Mouse (Mus musculus): ENCODE data around the gene Akirin2. TPM values are rescaled to one million over a fixed set of nuclear protein-coding genes. Genes with fewer than 3 reads are reported as not detected.

Akirin2 gene
- polyA plus RNA-seq, 1 experiment from 2014 or later, result 49.7 TPM

DNA sequence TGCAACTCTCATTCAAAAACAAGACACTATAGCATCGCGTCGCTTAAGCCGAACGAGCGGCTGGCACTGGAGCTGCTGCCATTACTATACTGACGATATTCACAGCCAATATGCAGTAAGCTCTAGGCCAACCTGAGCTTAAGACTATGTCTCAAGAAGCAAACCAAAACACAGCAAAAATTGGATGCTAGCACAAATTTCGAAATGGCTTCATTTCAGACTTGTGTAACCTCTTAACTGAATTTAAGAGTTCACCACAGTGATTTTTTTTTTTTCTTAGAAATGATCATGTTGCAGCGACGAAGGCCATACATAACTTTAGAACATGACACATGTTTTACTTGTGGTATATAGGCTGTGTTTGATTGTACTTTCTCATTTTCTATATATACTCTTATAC is 55.9 kb downstream of the Akirin2 start:
- ATAC-seq (replicated peaks; ENCODE audit: low FRiP score, low TSS enrichment, low read depth), result no peak

DNA sequence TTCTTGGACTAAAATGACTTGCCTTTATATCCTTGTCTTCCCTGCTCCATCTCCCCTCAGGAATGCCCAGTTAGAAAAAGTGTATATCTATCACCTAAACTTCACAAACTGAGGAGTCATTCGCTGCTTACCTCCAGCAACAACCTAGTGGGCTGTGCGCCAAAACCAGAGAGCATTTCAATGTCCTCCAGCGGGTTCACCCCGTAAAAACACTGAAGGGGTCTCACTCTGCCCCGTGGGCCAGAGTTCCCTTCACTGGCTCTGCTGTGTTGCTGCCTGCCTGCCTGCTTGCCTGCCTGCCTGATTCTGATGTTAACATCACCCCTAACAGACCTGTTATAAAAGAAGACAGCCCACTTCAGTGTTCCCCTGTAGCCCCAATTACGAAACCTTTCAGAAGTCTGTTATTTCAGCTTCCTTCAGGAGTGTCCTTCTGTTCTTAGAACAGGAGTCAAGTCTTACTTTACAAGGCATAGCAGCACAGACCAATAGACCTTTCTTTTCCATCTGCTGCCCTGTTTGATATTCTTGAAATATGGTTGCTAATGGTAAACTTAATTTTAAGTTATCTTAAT is 62.9 kb downstream of the Akirin2 start:
- 70% methylated on average over 6 of the region's 6 CpGs for WGBS
- Histone ChIP-seq H3K4me1 (replicated peaks; ENCODE audit: control insufficient read depth, insufficient read depth, low read length) (peaks cover 15% of the 10 kb centered on the region), H3K4me3 (ENCODE audit: low read depth, low read length) (peak overlapping the region; percentile 78), H3K36me3 (ENCODE audit: control insufficient read depth, insufficient read depth, low read length) (peaks cover 16% of the 10 kb centered on the region; the same call in 1 of the 2 replicates), H3K27me3 (replicated peaks; ENCODE audit: control insufficient read depth, insufficient read depth, low read length) (no peaks in the 10 kb centered on the region), H3K9ac (ENCODE audit: low read length) (peak overlapping the region; percentile 65), H3K27ac (ENCODE audit: low read depth) (no peak overlapping the region), H3K4me2 (ENCODE audit: low read length) (peak overlapping the region; percentile 82), H3K9me3 (ENCODE audit: control insufficient read depth, low read length) (no peaks in the 10 kb centered on the region)
- peak; percentile 53 for DNase-seq (ENCODE audit: low spot score)
- no peak for ATAC-seq (replicated peaks; ENCODE audit: low FRiP score, low TSS enrichment, low read depth)

More for the DNA sequence above, 55.9 kb downstream of the Akirin2 start:
- no peak for DNase-seq (ENCODE audit: low spot score)
- peaks cover 59% of the 10 kb centered on the region for H3K36me3 ChIP-seq (ENCODE audit: control insufficient read depth, insufficient read depth, low read length)
- no peak overlapping the region for H3K9ac ChIP-seq (ENCODE audit: low read length)
- H3K9me3 ChIP-seq (ENCODE audit: control insufficient read depth, low read length), result no peaks in the 10 kb centered on the region
- no peak overlapping the region for H3K27ac ChIP-seq (ENCODE audit: low read depth)
- H3K27me3 ChIP-seq (replicated peaks; ENCODE audit: control insufficient read depth, insufficient read depth, low read length), result no peaks in the 10 kb centered on the region
- 97% methylated on average over 10 of the region's 10 CpGs for WGBS
- no peak overlapping the region for H3K4me3 ChIP-seq (ENCODE audit: low read depth, low read length)
- H3K4me2 ChIP-seq (ENCODE audit: low read length), result no peak overlapping the region
- no peaks in the 10 kb centered on the region for H3K4me1 ChIP-seq (replicated peaks; ENCODE audit: control insufficient read depth, insufficient read depth, low read length)

- Histone ChIP-seq H3K27ac (ENCODE audit: low read depth) (peak within 1 kb of the TSS; percentile 69), H3K4me2 (ENCODE audit: low read length) (peak within 1 kb of the TSS; percentile 82), H3K4me3 (ENCODE audit: low read depth, low read length) (peak within 1 kb of the TSS; percentile 78), H3K9ac (ENCODE audit: low read length) (peak within 1 kb of the TSS; percentile 65), H3K27me3 (replicated peaks; ENCODE audit: control insufficient read depth, insufficient read depth, low read length) (no peaks in the 10 kb centered on the region), H3K4me1 (replicated peaks; ENCODE audit: control insufficient read depth, insufficient read depth, low read length) (peaks cover 15% of the 10 kb centered on the region), H3K36me3 (ENCODE audit: control insufficient read depth, insufficient read depth, low read length) (peaks cover 9% of the 10 kb centered on the region; the same call in 1 of the 2 replicates), H3K9me3 (ENCODE audit: control insufficient read depth, low read length) (no peaks in the 10 kb centered on the region)
- DNase-seq (ENCODE audit: low spot score) (peak; percentile 94), ATAC-seq (replicated peaks; ENCODE audit: low FRiP score, low TSS enrichment, low read depth) (peak; percentile 96)
- WGBS, result under 1% methylated on average over 42 of the region's 42 CpGs
These were observed 63.9 kb downstream of the Akirin2 start, which contains the start of the genes Orc3 and Rars2 for GRCm38 (mm10) chr4:34614630-34615094. TSS of gene Orc3 (minus strand) at chr4:34614944. TSS of gene Rars2 (plus strand) at chr4:34614957.

- Histone ChIP-seq H3K36me3 (ENCODE audit: control insufficient read depth, insufficient read depth, low read length) (0 out of 2 replicates have a peak, but pooled peaks cover 8% of the 10 kb centered on the region), H3K9me3 (ENCODE audit: control insufficient read depth, low read length) (no peaks in the 10 kb centered on the region), H3K9ac (ENCODE audit: low read length) (peak overlapping the region; percentile 65), H3K27ac (ENCODE audit: low read depth) (peak overlapping the region; percentile 69; the same call in 1 of the 2 replicates), H3K4me2 (ENCODE audit: low read length) (peak overlapping the region; percentile 82), H3K27me3 (replicated peaks; ENCODE audit: control insufficient read depth, insufficient read depth, low read length) (no peaks in the 10 kb centered on the region), H3K4me3 (ENCODE audit: low read depth, low read length) (peak overlapping the region; percentile 78), H3K4me1 (replicated peaks; ENCODE audit: control insufficient read depth, insufficient read depth, low read length) (peaks cover 15% of the 10 kb centered on the region)
- DNase-seq (ENCODE audit: low spot score) (peak; percentile 60), ATAC-seq (replicated peaks; ENCODE audit: low FRiP score, low TSS enrichment, low read depth) (no peak; the same call in 1 of the 2 replicates)
- under 1% methylated on average over 13 of the region's 13 CpGs for WGBS
These were observed 64.6 kb downstream of the Akirin2 start for GRCm38 (mm10) chr4:34615303-34615702.

DNA sequence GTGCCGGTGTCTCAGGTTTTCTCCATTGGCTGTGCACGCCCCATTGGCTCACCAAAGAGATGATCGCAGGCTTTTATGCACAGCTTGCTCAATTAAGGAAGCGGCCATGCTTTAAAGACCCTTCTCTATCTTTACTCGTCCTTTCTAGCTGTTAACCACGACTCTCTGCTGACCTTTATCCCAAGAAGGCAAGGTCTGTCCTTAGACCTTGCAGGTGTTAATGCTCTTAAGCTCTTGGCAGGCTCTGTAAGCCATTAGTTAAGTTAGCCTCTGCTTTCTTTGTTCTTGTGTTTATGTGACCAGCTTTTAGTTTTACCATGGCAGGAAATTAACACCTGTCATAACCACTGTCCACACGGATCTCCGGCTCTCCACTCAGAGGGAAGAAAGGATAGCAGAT is 65.4 kb downstream of the Akirin2 start:
- H3K4me3 ChIP-seq (ENCODE audit: low read depth, low read length), result peak overlapping the region; percentile 78; the same call in 1 of the 2 replicates
- peaks cover 15% of the 10 kb centered on the region for H3K4me1 ChIP-seq (replicated peaks; ENCODE audit: control insufficient read depth, insufficient read depth, low read length)
- DNase-seq (ENCODE audit: low spot score) (no peak), ATAC-seq (replicated peaks; ENCODE audit: low FRiP score, low TSS enrichment, low read depth) (no peak)
- WGBS, result 78% methylated on average over 8 of the region's 8 CpGs
- H3K27me3 ChIP-seq (replicated peaks; ENCODE audit: control insufficient read depth, insufficient read depth, low read length), result no peaks in the 10 kb centered on the region
- H3K9ac ChIP-seq (ENCODE audit: low read length), result peak overlapping the region; percentile 65; the same call in 1 of the 2 replicates
- peak overlapping the region; percentile 82 for H3K4me2 ChIP-seq (ENCODE audit: low read length)
- H3K9me3 ChIP-seq (ENCODE audit: control insufficient read depth, low read length), result no peaks in the 10 kb centered on the region
- H3K36me3 ChIP-seq (ENCODE audit: control insufficient read depth, insufficient read depth, low read length), result 0 out of 2 replicates have a peak, but pooled peaks cover 8% of the 10 kb centered on the region
- no peak overlapping the region for H3K27ac ChIP-seq (ENCODE audit: low read depth)

Other genes starting within 250 kb of the Akirin2 start
- 89.3 and 93.9 TPM in 2 replicates for gene Orc3, start 64.0 kb downstream of the Akirin2 start, polyA plus RNA-seq (2014; fragmentation: Nextera tagmentation; extraction: Ambion mirVana)
- gene Rars2, start 64.0 kb downstream of the Akirin2 start, polyA plus RNA-seq (2014; fragmentation: Nextera tagmentation; extraction: Ambion mirVana), result 62.2 and 73.8 TPM in 2 replicates
- gene Slc35a1, start 136.5 kb downstream of the Akirin2 start, polyA plus RNA-seq (2014; fragmentation: Nextera tagmentation; extraction: Ambion mirVana), result 66.2 and 69.2 TPM in 2 replicates
- 0.40 TPM in 1 of 2 replicates, not detected in the other for gene Cfap206, start 179.3 kb downstream of the Akirin2 start, polyA plus RNA-seq (2014; fragmentation: Nextera tagmentation; extraction: Ambion mirVana)
- gene Gm136, start 205.3 kb downstream of the Akirin2 start, polyA plus RNA-seq (2014; fragmentation: Nextera tagmentation; extraction: Ambion mirVana), result not detected in 2 replicates
- gene Smim8, start 227.5 kb downstream of the Akirin2 start, polyA plus RNA-seq (2014; fragmentation: Nextera tagmentation; extraction: Ambion mirVana), result 42.9 and 43.0 TPM in 2 replicates

Data from intestine, embryonic 14.5 days (tissue).